Mouse (Mus musculus) subcutaneous adipose tissue, adult 2 months (tissue): ENCODE results near the gene Pkp2. TPM values are rescaled to one million over a fixed set of nuclear protein-coding genes. Genes with fewer than 3 reads are reported as not detected.

Experiments
- polyA plus RNA-seq: library from polyadenylated mRNA; depleted of rRNA; stranded (reverse); fragments of >200 nt; gene quantifications from 2 replicates; pipeline ENCODE4 v1.2.3, GENCODE M21; 2012; ENCODE audit warnings: low replicate concordance; rRNA removed

Pkp2 gene
- polyA plus RNA-seq, result 13.1 and 36.1 TPM in 2 replicates

GRCm38 (mm10) chr16:16213079-16213760 is at the start of gene Pkp2:
Gene Pkp2 (plus strand): TSS chr16:16213318.

GRCm38 (mm10) chr16:16302369-16303137 is 89.4 kb downstream of the Pkp2 start, which contains the start of gene Yars2:
Gene Yars2 (plus strand): TSS chr16:16302965.

Other genes starting within 250 kb of the Pkp2 start
- 12.6 and 26.3 TPM in 2 replicates for gene Yars2, start 89.6 kb downstream of the Pkp2 start, polyA plus RNA-seq
- gene Dnm1l, start 145.6 kb downstream of the Pkp2 start, polyA plus RNA-seq, result 11.7 and 15.3 TPM in 2 replicates